Mouse (Mus musculus): ENCODE data around the gene Med4. TPM values are rescaled to one million over a fixed set of nuclear protein-coding genes. Genes with fewer than 3 reads are reported as not detected.
A peak's percentile ranks its signal among the peaks of the same experiment; 100 is the strongest.

Gene Med4
- 78.4 and 86.2 TPM in 2 replicates for polyA plus RNA-seq (2015; fragmentation: Nextera tagmentation; extraction: Ambion mirVana)

- Histone ChIP-seq H3K27ac (peak within 1 kb of the TSS; percentile 69), H3K9ac (peak within 1 kb of the TSS; percentile 85), H3K4me3 (peak within 1 kb of the TSS; percentile 97), H3K4me2 (peak within 1 kb of the TSS; percentile 78), H3K36me3 (peaks cover 26% of the 10 kb centered on the region), H3K9me3 (no peaks in the 10 kb centered on the region), H3K4me1 (peaks cover 22% of the 10 kb centered on the region), H3K27me3 (no peaks in the 10 kb centered on the region)
- WGBS, result 1% methylated on average over 41 of the region's 41 CpGs
- ATAC-seq (ENCODE audit: insufficient number of reproducible peaks, low FRiP score, low TSS enrichment, low read depth), result peak; percentile 92
Observed at GRCm38 (mm10) chr14:73509765-73510423, at the start of gene Med4. Med4 (plus strand) TSS chr14:73510025.

DNA sequence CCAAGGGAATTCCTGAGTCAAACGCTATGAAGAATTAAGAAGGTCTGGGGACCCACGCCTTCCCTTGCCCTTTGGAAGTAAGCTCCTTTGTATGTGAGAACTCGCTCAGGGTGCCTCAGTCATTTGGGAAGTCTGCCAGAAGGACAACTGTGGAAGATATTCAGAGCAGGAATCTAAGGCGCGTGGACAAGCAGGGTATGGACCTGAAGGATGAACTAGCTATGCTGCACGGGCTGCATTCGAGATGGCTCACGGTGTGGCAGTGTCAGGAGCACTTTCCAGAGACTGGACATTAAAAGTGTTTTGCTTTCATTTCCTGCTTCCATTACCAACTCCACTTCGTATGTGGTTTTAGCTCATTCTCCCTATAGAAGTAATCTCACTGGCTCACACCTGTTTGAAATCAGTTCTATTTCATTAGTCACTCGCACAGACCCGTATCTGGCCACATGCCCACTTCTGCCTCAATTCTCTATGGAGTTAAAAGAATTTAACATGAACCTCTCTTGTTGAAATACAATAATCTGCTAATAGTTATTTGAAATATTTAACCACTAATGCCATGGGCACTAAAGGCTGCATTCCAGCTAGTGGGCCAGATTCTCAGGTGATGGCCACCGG lies 49.2 kb upstream of the Med4 start:
- no peaks in the 10 kb centered on the region for H3K27me3 ChIP-seq
- no peak overlapping the region for H3K4me3 ChIP-seq
- ATAC-seq (ENCODE audit: insufficient number of reproducible peaks, low FRiP score, low TSS enrichment, low read depth), result no peak
- peak overlapping the region; percentile 30; the same call in 1 of the 2 replicates for H3K27ac ChIP-seq
- H3K9me3 ChIP-seq, result no peaks in the 10 kb centered on the region
- peaks cover 7% of the 10 kb centered on the region; the same call in 1 of the 2 replicates for H3K4me1 ChIP-seq
- WGBS, result 30% methylated on average over 12 of the region's 12 CpGs
- no peaks in the 10 kb centered on the region for H3K36me3 ChIP-seq
- H3K9ac ChIP-seq, result no peak overlapping the region
- H3K4me2 ChIP-seq, result peak overlapping the region; percentile 31; the same call in 1 of the 2 replicates

- no peak overlapping the region for H3K27ac ChIP-seq
- no peak overlapping the region for H3K4me3 ChIP-seq
- no peaks in the 10 kb centered on the region for H3K9me3 ChIP-seq
- ATAC-seq (ENCODE audit: insufficient number of reproducible peaks, low FRiP score, low TSS enrichment, low read depth), result no peak
- 70% methylated on average over 4 of the region's 4 CpGs for WGBS
- no peak overlapping the region for H3K9ac ChIP-seq
- no peaks in the 10 kb centered on the region for H3K36me3 ChIP-seq
- H3K27me3 ChIP-seq, result no peaks in the 10 kb centered on the region
- peaks cover 7% of the 10 kb centered on the region; the same call in 1 of the 2 replicates for H3K4me1 ChIP-seq
- H3K4me2 ChIP-seq, result no peak overlapping the region
Observed at GRCm38 (mm10) chr14:73462211-73462610, 47.6 kb upstream of the Med4 start.

DNA sequence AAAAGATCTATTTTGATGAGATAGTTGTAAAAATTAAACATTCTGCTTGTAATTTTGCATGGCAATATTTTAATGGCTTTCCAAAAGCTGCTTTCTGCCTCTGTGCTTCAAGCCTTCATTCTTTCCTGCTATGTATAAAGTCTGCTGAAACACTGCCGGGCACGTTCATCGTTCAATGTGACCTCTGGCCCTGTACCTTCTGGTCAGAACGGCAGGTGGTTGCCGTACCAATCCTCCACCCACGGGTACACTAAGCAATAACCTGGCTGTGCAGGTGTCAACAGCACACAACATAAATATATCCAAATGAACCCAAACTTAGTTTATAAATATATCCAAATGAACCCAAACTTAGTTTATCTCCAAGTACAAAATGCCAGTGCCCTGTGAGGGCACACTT lies 42.1 kb upstream of the Med4 start:
- Histone ChIP-seq H3K36me3 (no peaks in the 10 kb centered on the region), H3K9ac (no peak overlapping the region), H3K4me3 (no peak overlapping the region), H3K9me3 (no peaks in the 10 kb centered on the region), H3K27ac (no peak overlapping the region), H3K4me1 (peaks cover 6% of the 10 kb centered on the region; the same call in 1 of the 2 replicates), H3K4me2 (no peak overlapping the region), H3K27me3 (no peaks in the 10 kb centered on the region)
- no peak for ATAC-seq (ENCODE audit: insufficient number of reproducible peaks, low FRiP score, low TSS enrichment, low read depth)
- WGBS, result 70% methylated on average over 6 of the region's 6 CpGs

DNA sequence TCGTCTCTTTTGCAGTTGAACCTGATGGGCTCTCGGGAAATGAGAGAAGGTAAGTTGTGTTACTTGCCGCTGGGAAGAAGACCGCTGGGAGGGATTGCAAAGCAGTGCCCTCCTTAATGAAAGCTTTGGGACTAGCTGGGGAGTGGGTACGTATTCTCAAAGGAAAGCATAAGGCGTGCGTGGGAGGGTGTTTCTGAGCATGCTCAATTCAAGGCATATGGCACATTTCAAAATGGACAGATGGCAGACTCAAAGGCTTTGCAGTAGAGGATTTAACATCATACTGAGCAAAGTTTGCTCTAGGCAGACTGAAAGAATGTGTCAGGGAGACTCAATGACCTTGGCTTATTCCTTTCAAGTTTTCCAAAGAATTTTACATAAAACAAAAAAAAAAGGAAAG lies 40.3 kb upstream of the Med4 start:
- no peak overlapping the region for H3K4me2 ChIP-seq
- no peaks in the 10 kb centered on the region for H3K9me3 ChIP-seq
- no peak overlapping the region for H3K27ac ChIP-seq
- H3K36me3 ChIP-seq, result no peaks in the 10 kb centered on the region
- no peak overlapping the region for H3K9ac ChIP-seq
- no peaks in the 10 kb centered on the region for H3K27me3 ChIP-seq
- H3K4me3 ChIP-seq, result no peak overlapping the region
- peaks cover 16% of the 10 kb centered on the region for H3K4me1 ChIP-seq
- WGBS, result 83% methylated on average over 7 of the region's 7 CpGs
- ATAC-seq (ENCODE audit: insufficient number of reproducible peaks, low FRiP score, low TSS enrichment, low read depth), result no peak

GRCm38 (mm10) chr14:73470593-73470992 lies 39.2 kb upstream of the Med4 start:
- Histone ChIP-seq H3K4me1 (peaks cover 25% of the 10 kb centered on the region), H3K27ac (peak overlapping the region; percentile 27; the same call in 1 of the 2 replicates), H3K9ac (no peak overlapping the region), H3K4me2 (no peak overlapping the region), H3K9me3 (no peaks in the 10 kb centered on the region), H3K4me3 (no peak overlapping the region), H3K36me3 (no peaks in the 10 kb centered on the region), H3K27me3 (no peaks in the 10 kb centered on the region)
- no peak for ATAC-seq (ENCODE audit: insufficient number of reproducible peaks, low FRiP score, low TSS enrichment, low read depth)
- WGBS, result 33% methylated on average over 8 of the region's 8 CpGs

DNA sequence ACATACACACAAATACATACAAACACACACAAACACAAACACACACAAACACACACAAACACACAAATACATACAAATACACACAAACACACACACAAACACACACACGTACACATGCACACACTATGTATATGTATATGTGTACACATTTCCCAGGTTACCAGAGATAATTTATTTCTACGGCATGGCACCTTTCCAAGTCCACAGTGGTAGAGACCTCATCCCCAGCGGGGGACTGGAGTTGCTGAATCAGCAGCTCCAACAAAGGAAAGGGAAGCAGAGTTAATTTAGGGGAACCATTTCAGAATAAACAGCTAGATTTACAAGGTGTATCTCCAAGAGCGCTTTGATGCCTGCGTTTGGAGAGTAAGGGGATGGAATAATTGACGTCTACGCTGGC lies 37.6 kb upstream of the Med4 start:
- WGBS, result 15% methylated on average over 7 of the region's 7 CpGs
- peaks cover 30% of the 10 kb centered on the region for H3K4me1 ChIP-seq
- ATAC-seq (ENCODE audit: insufficient number of reproducible peaks, low FRiP score, low TSS enrichment, low read depth), result no peak
- H3K4me3 ChIP-seq, result no peak overlapping the region
- H3K4me2 ChIP-seq, result no peak overlapping the region
- H3K36me3 ChIP-seq, result no peaks in the 10 kb centered on the region
- no peak overlapping the region for H3K9ac ChIP-seq
- no peaks in the 10 kb centered on the region for H3K27me3 ChIP-seq
- H3K27ac ChIP-seq, result 0 out of 2 replicates have a peak overlapping the region, but pooled peaks have one; percentile 8
- no peaks in the 10 kb centered on the region for H3K9me3 ChIP-seq

DNA sequence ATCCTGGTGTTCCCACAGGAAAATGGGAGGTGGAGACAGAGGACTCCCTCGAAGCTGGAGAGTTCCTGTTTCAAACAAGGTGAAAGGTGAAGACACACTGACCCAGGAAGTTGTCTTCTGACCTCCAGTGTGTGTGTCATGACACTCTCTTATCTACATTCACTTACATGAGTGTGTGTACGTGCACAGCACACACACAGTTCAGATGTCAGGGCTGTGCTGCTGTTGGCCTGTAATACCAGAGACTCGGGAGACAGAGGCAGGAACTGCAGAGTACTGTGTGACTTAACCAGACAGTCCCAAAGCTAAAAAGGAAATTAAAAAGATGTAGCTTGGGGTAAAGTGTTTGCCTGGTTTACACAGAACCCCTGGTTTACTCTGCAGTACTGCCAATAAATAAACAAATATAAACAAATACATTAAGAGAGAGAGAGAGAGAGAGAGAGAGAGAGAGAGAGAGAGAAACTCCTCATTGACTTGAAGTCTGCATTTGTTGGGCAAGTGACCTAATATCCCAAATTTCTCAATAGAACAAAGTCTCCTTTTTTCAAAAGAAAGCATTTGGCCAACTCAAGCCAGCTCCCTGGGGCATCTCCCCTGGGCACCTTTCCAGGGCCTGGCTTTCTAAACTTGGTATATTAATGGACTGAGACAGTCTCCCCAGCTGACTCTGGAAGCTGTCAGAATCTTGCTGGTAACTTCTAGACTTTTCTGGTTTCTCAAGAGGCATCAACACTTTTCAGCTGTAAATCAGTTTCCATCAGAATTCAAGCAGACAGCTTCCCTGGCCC lies 36.0 kb upstream of the Med4 start:
- peaks cover 30% of the 10 kb centered on the region for H3K4me1 ChIP-seq
- H3K9ac ChIP-seq, result no peak overlapping the region
- WGBS, result 24% methylated on average over 3 of the region's 3 CpGs
- H3K36me3 ChIP-seq, result no peaks in the 10 kb centered on the region
- no peak overlapping the region for H3K4me3 ChIP-seq
- H3K9me3 ChIP-seq, result no peaks in the 10 kb centered on the region
- H3K27me3 ChIP-seq, result no peaks in the 10 kb centered on the region
- ATAC-seq (ENCODE audit: insufficient number of reproducible peaks, low FRiP score, low TSS enrichment, low read depth), result no peak
- peak overlapping the region; percentile 64 for H3K27ac ChIP-seq
- 0 out of 2 replicates have a peak overlapping the region, but pooled peaks have one; percentile 12 for H3K4me2 ChIP-seq

GRCm38 (mm10) chr14:73474636-73475093 lies 35.2 kb upstream of the Med4 start:
- no peaks in the 10 kb centered on the region for H3K27me3 ChIP-seq
- H3K27ac ChIP-seq, result peak overlapping the region; percentile 64
- 0 out of 2 replicates have a peak overlapping the region, but pooled peaks have one; percentile 12 for H3K4me2 ChIP-seq
- H3K9me3 ChIP-seq, result no peaks in the 10 kb centered on the region
- 0 out of 2 replicates have a peak, but pooled peaks have one; percentile 57 for ATAC-seq (ENCODE audit: insufficient number of reproducible peaks, low FRiP score, low TSS enrichment, low read depth)
- 18% methylated on average over 7 of the region's 7 CpGs for WGBS
- peaks cover 30% of the 10 kb centered on the region for H3K4me1 ChIP-seq
- no peak overlapping the region for H3K4me3 ChIP-seq
- H3K36me3 ChIP-seq, result no peaks in the 10 kb centered on the region
- no peak overlapping the region for H3K9ac ChIP-seq

- H3K36me3 ChIP-seq, result no peaks in the 10 kb centered on the region
- ATAC-seq (ENCODE audit: insufficient number of reproducible peaks, low FRiP score, low TSS enrichment, low read depth), result no peak
- no peaks in the 10 kb centered on the region for H3K27me3 ChIP-seq
- no peak overlapping the region for H3K4me2 ChIP-seq
- H3K4me3 ChIP-seq, result no peak overlapping the region
- WGBS, result 42% methylated on average over 7 of the region's 7 CpGs
- peaks cover 30% of the 10 kb centered on the region for H3K4me1 ChIP-seq
- H3K9me3 ChIP-seq, result no peaks in the 10 kb centered on the region
- no peak overlapping the region for H3K27ac ChIP-seq
- no peak overlapping the region for H3K9ac ChIP-seq
Observed at GRCm38 (mm10) chr14:73475506-73475905, 34.3 kb upstream of the Med4 start.

DNA sequence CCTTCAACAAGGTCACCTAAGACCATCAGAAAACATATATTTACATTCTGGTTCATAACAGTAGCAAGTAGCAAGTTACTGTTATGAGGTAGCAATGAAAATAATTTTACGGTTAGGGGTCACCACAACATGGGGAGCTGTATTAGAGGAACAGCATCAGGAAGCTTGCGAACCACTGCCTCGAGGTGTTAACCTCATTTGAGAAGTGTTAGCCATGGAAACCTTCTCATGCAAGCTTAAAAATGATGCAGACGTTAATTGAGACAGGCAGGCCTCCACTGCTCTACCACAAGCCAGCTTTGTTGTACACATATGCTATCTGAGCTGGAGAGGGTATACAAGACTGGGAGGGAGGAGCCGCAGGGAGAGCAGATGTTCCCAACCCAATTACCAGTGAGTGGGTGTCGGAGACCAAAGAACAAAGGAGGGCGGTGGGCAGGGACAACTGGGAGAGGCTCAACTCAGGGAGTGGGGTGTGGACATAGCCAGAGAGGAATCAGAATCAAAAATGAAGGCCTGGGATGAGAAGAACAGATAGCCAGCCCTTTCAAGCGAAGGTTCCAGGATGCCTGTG lies 33.4 kb upstream of the Med4 start:
- H3K36me3 ChIP-seq, result no peaks in the 10 kb centered on the region
- H3K27ac ChIP-seq, result no peak overlapping the region
- H3K4me3 ChIP-seq, result no peak overlapping the region
- no peaks in the 10 kb centered on the region for H3K9me3 ChIP-seq
- no peak overlapping the region for H3K4me2 ChIP-seq
- no peak for ATAC-seq (ENCODE audit: insufficient number of reproducible peaks, low FRiP score, low TSS enrichment, low read depth)
- peaks cover 30% of the 10 kb centered on the region for H3K4me1 ChIP-seq
- WGBS, result 60% methylated on average over 8 of the region's 8 CpGs
- no peak overlapping the region for H3K9ac ChIP-seq
- H3K27me3 ChIP-seq, result no peaks in the 10 kb centered on the region

Data from limb, embryonic 15.5 days (tissue).